Mouse (Mus musculus) T-cell, adult 2 months (primary cell): ENCODE data around the gene Olfr744.
"Not testable (repeated sequence)": the region's sequence is repeated elsewhere in the genome, so short reads cannot be mapped to it uniquely, and the experiment has no call there.

Experiments used
- DNase-seq: peaks from one replicate; pipeline ENCODE4 v3.0.0; 2022; ENCODE audit warnings: low spot score

Gene Olfr744

GRCm38 (mm10) chr14:50614579-50614978 is at the start of gene Olfr744:
Gene Olfr744 (plus strand): TSS chr14:50614879.
- no peak for DNase-seq

DNA sequence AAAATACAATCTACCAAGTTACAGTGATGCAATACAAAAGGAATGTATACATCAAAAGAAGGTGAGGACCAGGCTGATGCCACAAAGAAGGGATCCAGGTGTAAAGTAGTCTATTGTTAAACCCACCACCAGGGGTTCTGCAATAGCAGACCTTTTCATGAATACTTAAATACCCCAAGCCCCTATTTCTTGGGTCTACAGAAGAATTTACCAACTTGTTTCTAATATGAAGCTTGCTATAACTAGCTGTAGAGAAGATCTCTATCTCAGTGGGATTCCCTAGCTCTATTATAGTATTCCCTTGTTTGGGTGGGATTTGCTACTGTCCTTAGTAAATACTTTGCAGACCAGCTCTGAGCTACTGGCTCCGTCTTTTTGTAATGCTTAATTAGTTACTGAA is 41.6 kb upstream of the Olfr744 start:
- not testable (repeated sequence) for DNase-seq

GRCm38 (mm10) chr14:50639088-50639487 is 24.4 kb downstream of the Olfr744 start, which contains the start of gene Olfr745:
Gene Olfr745 (plus strand): TSS chr14:50639388.
- no peak for DNase-seq

DNA sequence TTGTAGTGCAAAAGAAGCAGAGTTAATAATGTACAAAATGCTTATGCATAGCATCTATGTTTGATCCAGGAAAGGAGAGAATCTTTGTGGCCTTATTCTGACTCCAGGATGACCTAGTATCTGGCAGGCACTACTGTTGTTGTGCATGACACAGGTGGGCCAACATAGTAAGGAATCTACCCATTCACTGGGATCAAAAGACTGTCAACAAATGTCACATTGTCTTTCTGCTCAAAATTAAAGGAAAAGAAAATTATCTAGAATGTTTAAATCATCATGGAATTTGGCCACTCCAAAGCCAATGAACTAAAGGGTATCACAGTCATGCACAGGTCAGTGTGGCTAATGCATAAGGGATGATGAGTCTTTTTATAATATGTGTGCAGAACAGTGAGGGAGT is 32.1 kb downstream of the Olfr744 start, which contains the start of gene Olfr746:
Olfr746 (plus strand) TSS at position 301 of the 400 bp plus-strand sequence.
- DNase-seq, result no peak
